In the genomic region with DNA sequence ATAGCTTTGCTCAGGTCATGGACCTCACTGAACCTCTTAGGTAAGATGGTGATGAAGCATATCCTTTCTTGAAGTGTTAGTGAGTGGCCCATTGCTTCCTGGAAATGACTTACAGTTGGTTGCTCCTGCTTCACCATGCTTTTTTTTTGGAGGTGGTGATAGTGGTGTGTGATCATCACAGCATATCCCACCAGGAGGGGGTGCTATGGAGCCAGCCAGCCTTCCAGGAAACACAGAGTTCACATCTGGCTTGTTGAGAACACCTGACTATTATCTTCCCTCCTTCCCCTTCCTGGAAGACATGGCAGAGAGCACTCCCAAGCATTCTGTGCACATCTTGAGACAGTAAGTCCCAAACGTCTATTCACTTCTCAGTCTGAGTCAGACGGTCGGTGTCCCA, we compare ENCODE assay signal across 11 mouse cellular contexts.
DNase-seq lines count a peak whose midpoint lies in the region; ATAC-seq and TF ChIP-seq lines count a peak whose summit lies in the region.
"Had no signal": no experiment of that assay in that cellular context is flagged by ENCODE, and none has a peak within 500 bp of the region (broad histone marks: within the 10 kb centered on the region; RNA-seq: fewer than 3 reads in every experiment).

No protein-coding gene starts in this region.

- no peaks in the 10 kb centered on the region for H3K9me3 ChIP-seq in hindbrain, postnatal 0 days (ENCODE audit: low read length)
- no peaks in the 10 kb centered on the region for H3K9me3 ChIP-seq in hindbrain, embryonic 16.5 days (ENCODE audit: control insufficient read depth, low read length)
- H3K9me3 ChIP-seq in E14TG2a.4 (ENCODE audit: low read length): no peaks in the 10 kb centered on the region
- no peaks in the 10 kb centered on the region for H3K9me3 ChIP-seq in lung, postnatal 0 days (ENCODE audit: low read length)
- H3K9me3 ChIP-seq: liver, embryonic 15.5 days had no signal

- H3K27ac ChIP-seq in hindbrain, postnatal 0 days: no peak overlapping the region
- H3K27ac ChIP-seq in hindbrain, embryonic 16.5 days (ENCODE audit: low read depth, low read length): no peak overlapping the region
- no peak overlapping the region for H3K27ac ChIP-seq in lung, postnatal 0 days (ENCODE audit: low read length)
- H3K27ac ChIP-seq: liver, embryonic 15.5 days had no signal

- no peak for ATAC-seq in hindbrain, postnatal 0 days
- no peak for ATAC-seq in hindbrain, embryonic 16.5 days
- ATAC-seq in lung, postnatal 0 days: no peak
- ATAC-seq: forebrain, embryonic 14.5 days had no signal

- whole genome bisulfite sequencing in hindbrain, postnatal 0 days: 89% methylated on average over 3 of the region's 3 CpGs
- WGBS in hindbrain, embryonic 16.5 days: 83% methylated on average over 3 of the region's 3 CpGs
- 63% methylated on average over 3 of the region's 3 CpGs for WGBS in lung, postnatal 0 days

- no peak overlapping the region for H3K4me3 ChIP-seq in hindbrain, postnatal 0 days (ENCODE audit: low read length)
- H3K4me3 ChIP-seq in hindbrain, embryonic 16.5 days (ENCODE audit: low read length): no peak overlapping the region
- no peak overlapping the region for H3K4me3 ChIP-seq in E14TG2a.4 (replicated peaks; ENCODE audit: low read length)
- no peak overlapping the region for H3K4me3 ChIP-seq in lung, postnatal 0 days (ENCODE audit: low read depth, low read length)
- H3K4me3 ChIP-seq: liver, embryonic 15.5 days had no signal

- H3K27me3 ChIP-seq in hindbrain, postnatal 0 days (ENCODE audit: insufficient read depth, low read length): no peaks in the 10 kb centered on the region
- 0 out of 2 replicates have a peak, but pooled peaks cover 2% of the 10 kb centered on the region for H3K27me3 ChIP-seq in hindbrain, embryonic 16.5 days (replicated peaks; ENCODE audit: control insufficient read depth, insufficient read depth, low read length)
- H3K27me3 ChIP-seq in E14TG2a.4 (ENCODE audit: insufficient read depth, low read length): no peaks in the 10 kb centered on the region
- no peaks in the 10 kb centered on the region for H3K27me3 ChIP-seq in lung, postnatal 0 days (replicated peaks; ENCODE audit: insufficient read depth, low read length)
- H3K27me3 ChIP-seq: liver, embryonic 15.5 days had no signal

- no peaks in the 10 kb centered on the region for H3K4me1 ChIP-seq in hindbrain, postnatal 0 days (ENCODE audit: insufficient read depth, low read length)
- no peaks in the 10 kb centered on the region for H3K4me1 ChIP-seq in hindbrain, embryonic 16.5 days (ENCODE audit: control insufficient read depth, insufficient read depth, low read depth, low read length)
- H3K4me1 ChIP-seq in E14TG2a.4 (replicated peaks; ENCODE audit: low read depth, low read length): no peaks in the 10 kb centered on the region
- no peaks in the 10 kb centered on the region for H3K4me1 ChIP-seq in lung, postnatal 0 days (ENCODE audit: insufficient read depth, low read depth, low read length)
- H3K4me1 ChIP-seq: liver, embryonic 15.5 days had no signal

- H3K9ac ChIP-seq in hindbrain, postnatal 0 days (replicated peaks; ENCODE audit: low read length): no peak overlapping the region
- no peak overlapping the region for H3K9ac ChIP-seq in hindbrain, embryonic 16.5 days (ENCODE audit: low read depth, low read length)
- no peak overlapping the region for H3K9ac ChIP-seq in lung, postnatal 0 days (replicated peaks; ENCODE audit: low read depth)
- H3K9ac ChIP-seq: liver, embryonic 15.5 days had no signal

- no peak for TF ChIP-seq EP300 in lung, postnatal 0 days (IDR thresholded peaks at IDR 0.05)

- H3K36me3 ChIP-seq in hindbrain, postnatal 0 days (ENCODE audit: insufficient read depth, low read length): no peaks in the 10 kb centered on the region
- no peaks in the 10 kb centered on the region for H3K36me3 ChIP-seq in hindbrain, embryonic 16.5 days (ENCODE audit: control insufficient read depth, insufficient read depth, low read length)
- no peaks in the 10 kb centered on the region for H3K36me3 ChIP-seq in E14TG2a.4 (ENCODE audit: insufficient read depth, low read length)
- H3K36me3 ChIP-seq in lung, postnatal 0 days (ENCODE audit: insufficient read depth, low read length): no peaks in the 10 kb centered on the region
- H3K36me3 ChIP-seq: liver, embryonic 15.5 days had no signal

- peak; percentile 39 for TF ChIP-seq CTCF in hindbrain, postnatal 0 days (IDR thresholded peaks at IDR 0.05; ENCODE audit: low read depth)
- TF ChIP-seq CTCF in E14TG2a.4 (conservative IDR thresholded peaks at IDR 0.05; ENCODE audit: low read length): peak; percentile 47
- peak; percentile 54 for TF ChIP-seq CTCF in lung, postnatal 0 days (IDR thresholded peaks at IDR 0.05)

- no peak for DNase-seq in hindbrain, postnatal 0 days (ENCODE audit: low spot score)
- DNase-seq in ZHBTc4 (ENCODE audit: low read depth, low spot score): peak; percentile 46
- DNase-seq in lung, postnatal 0 days (ENCODE audit: low spot score): no peak
- DNase-seq in urinary bladder, postnatal 36 days (ENCODE audit: low spot score in 2 of 2): no peak
- DNase-seq in adrenal gland, adult 18-20 months (ENCODE audit: low spot score in 2 of 2): no peak
- DNase-seq in left cerebral cortex, adult 8-10 months (ENCODE audit: low spot score in 2 of 2): no peak
- DNase-seq: layer of hippocampus, adult 9-11 months had no signal

- no peak overlapping the region for H3K4me2 ChIP-seq in hindbrain, postnatal 0 days (ENCODE audit: low read depth, low read length)
- no peak overlapping the region for H3K4me2 ChIP-seq in hindbrain, embryonic 16.5 days (ENCODE audit: low read length)
- H3K4me2 ChIP-seq in lung, postnatal 0 days (replicated peaks; ENCODE audit: low read depth, low read length): no peak overlapping the region
- H3K4me2 ChIP-seq: liver, embryonic 15.5 days had no signal
